Mouse (Mus musculus): ENCODE measurements around the gene Ppm1b.

Ppm1b gene

DNA sequence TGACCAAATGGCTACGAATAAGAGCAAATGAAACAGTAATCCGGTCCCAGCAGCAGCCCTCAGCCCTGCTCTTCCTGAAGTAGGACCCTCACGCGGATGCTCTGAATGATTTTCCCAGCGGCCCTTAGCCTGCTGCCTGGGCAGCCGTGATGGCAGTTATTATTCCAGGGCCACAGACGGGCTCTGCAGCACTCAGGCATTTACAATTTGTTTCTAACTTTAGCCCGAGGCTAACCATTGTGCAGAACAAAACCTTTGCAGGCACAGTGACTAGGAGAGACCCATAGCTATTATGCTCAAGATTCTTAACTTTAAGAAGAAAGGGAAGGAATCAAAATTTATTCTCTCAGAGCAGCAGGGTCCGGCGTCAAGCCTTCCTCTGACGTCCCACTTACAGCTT lies 115.8 kb downstream of the Ppm1b start:
- DNase-seq (ENCODE audit: low read depth) = no peak

DNA sequence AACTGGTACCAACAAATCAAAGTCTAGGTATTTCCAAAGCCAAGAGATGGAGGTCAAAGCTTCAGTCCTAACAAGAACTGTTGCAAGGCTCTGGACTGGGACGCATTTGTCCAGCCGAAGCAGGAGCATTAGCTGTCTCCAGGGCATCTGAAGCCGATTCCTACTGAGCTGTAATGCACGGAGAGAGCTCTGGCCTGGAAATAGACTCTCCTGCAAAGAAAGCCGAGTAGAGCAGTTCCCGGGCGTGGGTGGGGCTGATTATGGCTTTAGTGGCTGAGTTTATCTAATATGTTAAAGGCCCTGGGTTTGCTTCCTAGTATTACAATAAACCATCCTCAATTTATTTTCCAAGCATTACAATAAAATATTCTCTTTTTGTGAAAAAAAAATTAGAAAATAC lies 116.7 kb downstream of the Ppm1b start:
- DNase-seq (ENCODE audit: low read depth) = no peak

Data from fibroblast of lung, adult 2 months (primary cell).